Mouse (Mus musculus): ENCODE data around the gene Fam117b. TPM values are rescaled to one million over a fixed set of nuclear protein-coding genes. Genes with fewer than 3 reads are reported as not detected.

Fam117b gene
- polyA plus RNA-seq, 1 experiment from 2014 or later: 8.5 TPM

DNA sequence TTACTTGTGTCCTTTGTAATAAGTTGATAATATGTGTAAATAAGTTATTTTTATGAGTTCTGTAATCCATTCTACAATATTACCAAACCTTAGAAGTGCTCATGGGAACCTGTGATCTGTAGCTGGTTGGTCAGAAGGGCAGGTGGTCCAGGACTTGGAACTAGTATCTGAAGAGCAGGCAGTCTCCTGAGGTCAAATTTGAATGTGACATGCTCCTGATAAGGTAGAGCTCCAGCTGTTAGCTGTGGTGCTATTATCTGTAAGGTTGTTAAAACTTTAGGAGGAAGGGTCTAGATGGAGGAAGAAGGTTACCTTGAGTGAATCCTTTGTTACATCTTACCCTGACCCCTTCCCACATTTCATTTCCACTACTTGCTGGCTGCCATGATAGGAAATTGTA lies 5.3 kb downstream of the Fam117b start:
- no peaks in the 10 kb centered on the region for H3K27me3 ChIP-seq (ENCODE audit: low read depth, poor library complexity, severe bottlenecking)
- no peak for DNase-seq (ENCODE audit: low spot score)
- H3K36me3 ChIP-seq: 0 out of 2 replicates have a peak, but pooled peaks cover 4% of the 10 kb centered on the region
- H3K4me3 ChIP-seq: no peak overlapping the region
- H3K9me3 ChIP-seq (replicated peaks): no peaks in the 10 kb centered on the region
- no peak overlapping the region for H3K27ac ChIP-seq (replicated peaks)
- peaks cover 25% of the 10 kb centered on the region for H3K4me1 ChIP-seq

DNA sequence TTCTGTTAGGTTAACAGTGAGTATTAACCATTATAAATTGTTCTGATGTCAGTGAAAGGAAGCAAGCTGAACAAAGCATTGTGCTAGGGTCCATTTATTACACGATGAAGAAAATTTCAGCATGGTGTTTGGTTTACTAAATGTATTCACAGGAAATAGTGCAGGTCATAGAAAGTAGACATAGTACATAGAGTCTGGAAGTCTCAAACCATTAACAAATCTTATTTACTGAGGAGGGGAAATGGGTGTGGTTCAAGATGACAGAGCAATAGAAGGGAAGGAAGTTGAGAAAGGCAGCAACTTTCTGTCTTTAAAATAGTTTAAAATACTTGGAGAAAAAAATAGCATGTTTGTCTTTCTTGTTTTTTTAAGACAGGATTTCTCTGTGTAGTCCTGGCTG lies 10.4 kb downstream of the Fam117b start:
- 81% methylated on average over 1 of the region's 1 CpGs for WGBS
- no peak overlapping the region for H3K4me3 ChIP-seq

DNA sequence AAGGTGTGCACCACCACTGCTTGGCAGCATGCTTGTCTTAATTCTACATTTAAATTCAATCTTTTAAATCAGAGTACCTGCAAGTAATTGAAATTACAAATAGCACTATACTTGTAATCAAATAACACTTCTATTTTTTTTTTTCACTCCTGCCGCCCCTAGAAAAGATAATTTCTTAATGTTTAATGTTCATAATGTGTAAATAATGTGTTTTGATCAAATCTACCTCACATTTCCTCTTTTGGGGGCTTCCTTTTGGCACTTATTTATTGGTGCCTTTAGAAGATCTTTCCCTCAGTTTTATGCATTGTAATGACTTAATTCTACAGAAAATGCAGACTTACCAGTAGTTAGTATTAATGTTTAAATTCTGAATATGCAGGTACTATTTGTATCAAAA lies 10.9 kb downstream of the Fam117b start:
- Histone ChIP-seq H3K27ac (replicated peaks) (no peak overlapping the region), H3K9me3 (replicated peaks) (no peaks in the 10 kb centered on the region), H3K36me3 (no peaks in the 10 kb centered on the region), H3K4me3 (no peak overlapping the region), H3K27me3 (ENCODE audit: low read depth, poor library complexity, severe bottlenecking) (no peaks in the 10 kb centered on the region), H3K4me1 (peaks cover 8% of the 10 kb centered on the region; the same call in 1 of the 2 replicates)
- WGBS: 94% methylated on average over 1 of the region's 1 CpGs
- DNase-seq (ENCODE audit: low spot score): no peak

More for the DNA sequence above, 10.4 kb downstream of the Fam117b start:
- no peak for DNase-seq (ENCODE audit: low spot score)
- Histone ChIP-seq H3K36me3 (no peaks in the 10 kb centered on the region), H3K9me3 (replicated peaks) (no peaks in the 10 kb centered on the region), H3K27ac (replicated peaks) (no peak overlapping the region), H3K27me3 (ENCODE audit: low read depth, poor library complexity, severe bottlenecking) (no peaks in the 10 kb centered on the region), H3K4me1 (peaks cover 8% of the 10 kb centered on the region; the same call in 1 of the 2 replicates)

DNA sequence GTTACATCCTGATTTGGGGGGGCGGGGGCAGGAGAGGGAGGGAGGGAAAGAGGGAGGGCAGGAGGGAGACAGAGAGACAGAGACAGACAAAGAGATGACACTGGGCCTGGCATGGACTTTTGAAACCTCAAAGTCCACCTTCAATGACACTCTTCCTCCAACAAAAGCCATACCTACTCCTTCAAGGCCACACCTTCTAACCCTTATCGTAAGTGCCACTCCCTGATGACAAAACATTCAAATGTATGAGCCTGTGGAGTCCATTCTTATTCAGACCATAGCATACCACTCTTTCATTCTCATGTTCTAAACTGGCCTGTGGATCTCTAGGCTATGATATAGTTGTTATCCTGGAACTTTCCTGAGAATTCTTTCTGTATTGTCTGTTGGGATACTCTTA lies 11.6 kb downstream of the Fam117b start:
- no peak overlapping the region for H3K4me3 ChIP-seq
- no peaks in the 10 kb centered on the region for H3K27me3 ChIP-seq (ENCODE audit: low read depth, poor library complexity, severe bottlenecking)
- no peaks in the 10 kb centered on the region for H3K9me3 ChIP-seq (replicated peaks)
- H3K4me1 ChIP-seq: peaks cover 8% of the 10 kb centered on the region; the same call in 1 of the 2 replicates
- 89% methylated on average over 2 of the region's 2 CpGs for WGBS
- H3K27ac ChIP-seq (replicated peaks): no peak overlapping the region
- no peaks in the 10 kb centered on the region for H3K36me3 ChIP-seq
- no peak for DNase-seq (ENCODE audit: low spot score)

DNA sequence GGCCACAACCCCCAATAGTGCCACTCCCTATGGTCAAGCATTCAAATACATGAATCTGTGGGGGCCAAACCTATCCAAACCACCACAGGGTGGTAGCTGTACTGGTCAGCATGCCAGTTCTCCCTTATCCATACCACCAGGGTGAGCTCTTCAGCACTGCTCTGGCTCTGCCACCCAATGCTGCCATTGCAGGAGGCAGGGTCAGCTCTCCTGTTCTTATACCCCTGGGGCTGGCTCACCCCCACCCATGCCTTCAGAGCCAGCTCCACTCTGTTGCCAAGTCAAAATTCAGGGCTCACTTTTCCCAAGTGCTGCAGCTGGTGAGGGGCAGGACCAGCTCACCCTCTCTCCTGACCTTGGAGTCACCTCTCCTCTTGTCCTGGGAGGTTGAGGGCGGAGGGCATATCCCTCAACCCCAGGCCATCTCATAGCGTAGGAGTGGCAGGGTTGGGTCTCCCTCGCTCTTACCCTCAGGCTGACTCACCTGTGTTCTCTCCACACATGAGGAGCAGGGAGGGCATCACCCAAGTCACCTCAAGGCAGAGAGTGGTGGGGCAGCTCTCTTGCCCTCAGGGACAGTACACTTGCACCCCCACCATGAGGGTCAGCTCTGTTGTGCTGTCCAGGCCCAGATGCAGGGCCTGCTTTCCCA lies 13.3 kb downstream of the Fam117b start:
- Histone ChIP-seq H3K27ac (replicated peaks) (no peak overlapping the region), H3K4me3 (no peak overlapping the region), H3K4me1 (peaks cover 8% of the 10 kb centered on the region; the same call in 1 of the 2 replicates), H3K36me3 (no peaks in the 10 kb centered on the region), H3K27me3 (ENCODE audit: low read depth, poor library complexity, severe bottlenecking) (no peaks in the 10 kb centered on the region), H3K9me3 (replicated peaks) (no peaks in the 10 kb centered on the region)
- 97% methylated on average over 3 of the region's 3 CpGs for WGBS
- no peak for DNase-seq (ENCODE audit: low spot score)

DNA sequence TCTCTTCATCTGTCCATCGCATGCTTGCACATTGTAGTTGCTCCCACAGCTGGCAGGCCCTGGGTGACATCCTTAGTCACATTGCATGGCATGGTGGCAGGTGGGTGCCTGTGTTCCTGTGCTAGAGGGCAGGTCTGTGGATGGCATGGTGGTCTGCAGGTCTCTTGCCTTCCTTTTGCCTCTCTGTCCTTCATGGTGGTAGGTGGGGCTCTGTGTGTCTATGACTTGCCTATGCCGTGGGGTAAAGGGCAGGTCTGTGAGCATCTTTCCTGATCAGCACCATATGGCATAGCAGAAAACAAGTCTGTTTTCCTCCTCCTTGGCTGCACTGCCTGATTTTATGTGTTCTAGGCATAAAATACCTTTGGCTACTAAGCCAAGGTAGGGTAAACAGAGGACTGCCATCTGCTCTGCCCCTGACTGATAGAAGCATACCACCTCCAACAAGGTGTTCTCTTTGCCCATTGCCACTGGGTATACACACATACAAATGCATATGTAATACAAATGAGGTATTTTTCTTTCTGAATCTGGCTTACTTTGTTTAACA lies 14.4 kb downstream of the Fam117b start:
- no peak for DNase-seq (ENCODE audit: low spot score)
- Histone ChIP-seq H3K27ac (replicated peaks) (no peak overlapping the region), H3K36me3 (no peaks in the 10 kb centered on the region), H3K9me3 (replicated peaks) (no peaks in the 10 kb centered on the region), H3K27me3 (ENCODE audit: low read depth, poor library complexity, severe bottlenecking) (no peaks in the 10 kb centered on the region), H3K4me1 (peaks cover 8% of the 10 kb centered on the region; the same call in 1 of the 2 replicates), H3K4me3 (no peak overlapping the region)
- 93% methylated on average over 2 of the region's 2 CpGs for WGBS

DNA sequence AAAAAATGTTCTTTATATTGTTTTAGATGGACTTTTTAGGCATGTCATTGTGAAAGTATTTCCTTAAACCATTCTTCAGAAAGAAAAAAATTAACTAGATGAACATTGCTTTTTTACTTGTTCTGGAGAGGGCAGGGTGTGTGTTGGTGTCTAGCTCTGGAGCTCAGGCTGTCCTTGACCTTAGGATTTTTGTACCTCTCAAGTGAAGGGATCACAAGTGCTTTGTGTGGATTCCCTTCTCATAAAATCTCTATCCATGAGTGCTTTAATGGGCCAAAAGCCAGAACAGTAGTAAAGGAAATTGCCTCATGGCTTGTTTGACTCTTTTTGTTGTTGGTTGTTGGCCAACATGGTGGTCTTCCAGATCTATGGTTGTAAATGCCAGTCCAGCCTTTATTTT lies 18.1 kb downstream of the Fam117b start:
- H3K27me3 ChIP-seq (ENCODE audit: low read depth, poor library complexity, severe bottlenecking): no peaks in the 10 kb centered on the region
- no peak overlapping the region for H3K27ac ChIP-seq (replicated peaks)
- DNase-seq (ENCODE audit: low spot score): no peak
- peaks cover 7% of the 10 kb centered on the region; the same call in 1 of the 2 replicates for H3K4me1 ChIP-seq
- H3K9me3 ChIP-seq (replicated peaks): no peaks in the 10 kb centered on the region
- H3K4me3 ChIP-seq: no peak overlapping the region
- H3K36me3 ChIP-seq: no peaks in the 10 kb centered on the region

DNA sequence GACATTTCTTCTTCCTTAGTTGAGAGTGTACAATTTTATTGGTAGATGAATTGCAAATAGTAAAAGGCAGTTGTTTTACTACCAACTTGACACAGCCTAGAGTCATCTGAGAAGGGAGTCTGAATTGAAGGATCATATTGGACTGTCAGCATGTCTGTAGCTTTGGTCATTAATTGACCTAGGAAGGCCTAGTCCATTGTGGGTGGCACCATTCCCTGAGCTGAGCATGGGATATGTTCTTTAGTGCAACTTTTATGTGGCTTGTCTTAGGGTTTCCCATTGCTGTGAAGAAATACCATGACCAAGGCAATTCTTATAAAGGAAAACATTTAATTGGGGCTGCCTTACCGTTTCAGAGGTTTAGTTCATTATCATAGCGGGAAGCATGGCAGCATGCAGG lies 20.2 kb downstream of the Fam117b start:
- DNase-seq (ENCODE audit: low spot score): no peak
- Histone ChIP-seq H3K27ac (replicated peaks) (no peak overlapping the region), H3K4me1 (no peaks in the 10 kb centered on the region), H3K4me3 (no peak overlapping the region), H3K9me3 (replicated peaks) (no peaks in the 10 kb centered on the region), H3K36me3 (no peaks in the 10 kb centered on the region), H3K27me3 (ENCODE audit: low read depth, poor library complexity, severe bottlenecking) (no peaks in the 10 kb centered on the region)
- WGBS: 96% methylated on average over 2 of the region's 2 CpGs

DNA sequence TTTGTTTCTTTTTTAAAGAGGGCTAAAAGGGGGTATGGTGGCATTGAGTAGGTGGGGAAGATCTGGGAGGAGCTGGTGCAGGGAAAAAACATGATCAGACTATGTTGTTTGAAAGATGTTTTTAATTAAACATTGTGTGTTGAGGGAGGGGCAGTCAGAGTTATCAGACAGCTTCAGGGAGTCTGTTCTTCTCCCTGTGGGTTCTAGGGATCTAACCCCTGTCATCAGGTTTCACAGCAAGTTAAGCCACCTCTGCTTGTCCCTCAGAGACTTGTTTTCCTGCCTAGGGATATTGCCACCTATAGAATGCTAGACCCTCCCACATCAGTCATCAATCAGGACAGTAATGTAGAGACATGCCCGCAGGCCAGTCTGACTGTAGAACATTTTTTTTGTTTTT lies 28.3 kb downstream of the Fam117b start:
- Histone ChIP-seq H3K4me1 (peaks cover 10% of the 10 kb centered on the region; the same call in 1 of the 2 replicates), H3K9me3 (replicated peaks) (no peaks in the 10 kb centered on the region), H3K27ac (replicated peaks) (no peak overlapping the region), H3K27me3 (ENCODE audit: low read depth, poor library complexity, severe bottlenecking) (no peaks in the 10 kb centered on the region), H3K4me3 (no peak overlapping the region), H3K36me3 (no peaks in the 10 kb centered on the region)
- 97% methylated on average over 1 of the region's 1 CpGs for WGBS
- no peak for DNase-seq (ENCODE audit: low spot score)

DNA sequence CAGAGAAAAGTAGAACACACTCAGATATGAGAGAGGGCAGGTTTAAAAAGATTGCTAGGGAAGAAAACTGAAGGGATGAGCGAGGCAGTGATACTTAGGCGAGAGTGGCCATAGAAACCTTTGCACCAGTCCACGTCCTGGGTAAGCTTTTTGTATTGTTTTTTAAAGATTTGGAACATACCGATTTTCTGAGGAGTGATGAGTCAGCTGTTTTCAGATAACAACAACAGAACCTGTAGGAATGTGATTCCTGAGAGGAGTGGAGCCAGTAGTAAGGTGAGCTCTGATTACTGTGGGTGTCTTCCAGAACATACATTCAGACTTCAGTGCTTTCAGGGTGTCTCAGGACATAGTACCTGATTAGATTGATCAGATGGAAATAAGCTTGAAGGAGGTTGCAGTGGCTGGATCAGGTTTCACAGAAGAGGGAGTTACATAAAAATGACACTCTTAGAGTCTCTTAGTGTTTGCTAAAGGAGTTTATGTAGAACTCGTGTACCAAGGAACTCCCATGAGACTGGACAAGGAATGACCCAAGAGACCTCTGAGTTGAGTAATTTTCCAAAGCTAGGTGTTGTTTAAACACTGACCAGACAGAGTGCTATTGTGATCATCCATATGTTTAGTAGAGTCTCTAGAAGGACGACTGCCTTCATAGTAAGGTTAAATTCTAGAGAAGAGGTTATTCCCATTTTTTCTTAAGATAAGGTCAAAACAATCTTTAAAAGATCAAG lies 29.4 kb downstream of the Fam117b start:
- Histone ChIP-seq H3K4me3 (no peak overlapping the region), H3K27ac (replicated peaks) (no peak overlapping the region), H3K9me3 (replicated peaks) (0 out of 2 replicates have a peak, but pooled peaks cover under 1% of the 10 kb centered on the region), H3K27me3 (ENCODE audit: low read depth, poor library complexity, severe bottlenecking) (no peaks in the 10 kb centered on the region), H3K36me3 (no peaks in the 10 kb centered on the region), H3K4me1 (peaks cover 10% of the 10 kb centered on the region; the same call in 1 of the 2 replicates)
- 86% methylated on average over 6 of the region's 6 CpGs for WGBS
- no peak for DNase-seq (ENCODE audit: low spot score)

DNA sequence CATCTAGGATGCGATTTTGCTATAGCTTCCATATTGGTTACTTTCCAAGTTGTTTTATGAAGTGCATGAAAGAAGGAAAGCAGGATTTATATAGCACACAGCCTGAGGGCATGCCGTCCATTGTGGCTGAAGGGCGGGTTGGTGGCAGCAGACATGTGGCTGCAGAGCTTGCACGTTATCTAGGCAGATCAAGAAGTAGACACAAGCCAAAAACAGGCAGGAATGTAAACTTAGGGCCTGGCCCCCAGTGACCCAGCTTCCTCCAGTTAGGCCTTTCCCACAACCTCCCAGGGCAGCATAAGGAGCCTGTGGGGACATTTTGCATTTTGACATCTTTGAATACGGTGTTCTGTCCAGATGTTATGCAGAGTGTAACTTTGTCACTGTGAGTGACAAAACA lies 31.0 kb downstream of the Fam117b start:
- no peaks in the 10 kb centered on the region for H3K27me3 ChIP-seq (ENCODE audit: low read depth, poor library complexity, severe bottlenecking)
- H3K36me3 ChIP-seq: no peaks in the 10 kb centered on the region
- H3K9me3 ChIP-seq (replicated peaks): 0 out of 2 replicates have a peak, but pooled peaks cover 3% of the 10 kb centered on the region
- peaks cover 10% of the 10 kb centered on the region; the same call in 1 of the 2 replicates for H3K4me1 ChIP-seq
- 72% methylated on average over 5 of the region's 5 CpGs for WGBS
- H3K27ac ChIP-seq (replicated peaks): no peak overlapping the region
- DNase-seq (ENCODE audit: low spot score): no peak
- no peak overlapping the region for H3K4me3 ChIP-seq

DNA sequence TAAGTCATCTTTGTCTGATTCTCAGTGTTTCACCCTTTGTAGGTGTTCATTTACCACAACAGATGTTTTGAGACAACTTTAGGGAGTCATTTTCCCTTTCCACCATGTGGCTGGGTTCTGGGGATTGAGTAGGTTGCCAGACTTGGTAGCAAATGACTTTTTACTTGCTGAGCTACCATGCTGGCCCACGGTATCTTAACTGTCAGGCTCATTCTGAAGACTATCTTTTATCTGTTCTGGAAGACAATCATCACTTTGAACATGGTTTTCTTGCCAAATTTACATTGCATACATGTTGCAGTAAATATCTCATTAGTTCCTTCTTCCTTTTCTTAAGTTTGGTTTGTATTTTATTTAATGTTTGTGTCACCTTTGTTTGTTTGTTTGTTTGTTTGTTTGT lies 33.2 kb downstream of the Fam117b start:
- WGBS: 97% methylated on average over 1 of the region's 1 CpGs
- DNase-seq (ENCODE audit: low spot score): no peak
- Histone ChIP-seq H3K4me3 (no peak overlapping the region), H3K27me3 (ENCODE audit: low read depth, poor library complexity, severe bottlenecking) (no peaks in the 10 kb centered on the region), H3K9me3 (replicated peaks) (0 out of 2 replicates have a peak, but pooled peaks cover 3% of the 10 kb centered on the region), H3K4me1 (peaks cover 10% of the 10 kb centered on the region; the same call in 1 of the 2 replicates), H3K27ac (replicated peaks) (no peak overlapping the region), H3K36me3 (peaks cover 20% of the 10 kb centered on the region)

DNA sequence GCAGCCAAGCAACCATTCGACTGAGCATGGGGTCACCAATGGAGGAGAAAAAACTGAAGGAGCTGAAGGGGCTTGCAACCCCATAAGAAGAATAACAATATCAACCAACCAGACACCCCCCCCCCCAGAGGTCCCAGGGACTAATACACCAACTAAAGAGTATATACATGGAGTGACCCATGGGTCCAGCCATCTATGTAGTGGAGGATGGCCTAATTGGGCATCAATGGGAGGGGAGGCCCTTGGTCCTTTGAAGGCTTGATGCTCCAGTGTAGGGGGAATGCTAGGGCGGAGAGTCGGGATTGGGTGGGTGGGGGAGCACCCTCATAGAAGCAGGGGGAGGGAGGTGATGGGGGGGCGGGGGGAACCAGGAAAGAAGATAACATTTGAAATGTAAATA lies 34.7 kb downstream of the Fam117b start:
- no peak for DNase-seq (ENCODE audit: low spot score)
- peaks cover 22% of the 10 kb centered on the region for H3K36me3 ChIP-seq
- no peaks in the 10 kb centered on the region for H3K27me3 ChIP-seq (ENCODE audit: low read depth, poor library complexity, severe bottlenecking)
- H3K27ac ChIP-seq (replicated peaks): no peak overlapping the region
- 96% methylated on average over 4 of the region's 4 CpGs for WGBS
- H3K4me1 ChIP-seq: peaks cover 10% of the 10 kb centered on the region; the same call in 1 of the 2 replicates
- H3K4me3 ChIP-seq: no peak overlapping the region
- 0 out of 2 replicates have a peak, but pooled peaks cover 3% of the 10 kb centered on the region for H3K9me3 ChIP-seq (replicated peaks)

Data from midbrain, embryonic 10.5 days (tissue).